Mouse (Mus musculus) adrenal gland, adult 18-20 months (tissue): ENCODE results near the gene Fance. TPM values are rescaled to one million over a fixed set of nuclear protein-coding genes. Genes with fewer than 3 reads are reported as not detected.
"Not testable (repeated sequence)": the region's sequence is repeated elsewhere in the genome, so short reads cannot be mapped to it uniquely, and the experiment has no call there.

Source experiments
- DNase-seq, 2 experiments: peaks; one replicate each; pipeline ENCODE4 v3.0.0; 2021 to 2022; ENCODE audit warnings: low spot score in 2 of 2
- total RNA-seq, 2 experiments: library from RNA; stranded (reverse); gene quantifications; 1 replicate in 1 of 2; 2 replicates in 1 of 2; pipeline ENCODE4 v1.2.3; 2021

The Fance gene
- total RNA-seq, 2 experiments from 2014 or later: 18.2 to 23.7 TPM

DNA sequence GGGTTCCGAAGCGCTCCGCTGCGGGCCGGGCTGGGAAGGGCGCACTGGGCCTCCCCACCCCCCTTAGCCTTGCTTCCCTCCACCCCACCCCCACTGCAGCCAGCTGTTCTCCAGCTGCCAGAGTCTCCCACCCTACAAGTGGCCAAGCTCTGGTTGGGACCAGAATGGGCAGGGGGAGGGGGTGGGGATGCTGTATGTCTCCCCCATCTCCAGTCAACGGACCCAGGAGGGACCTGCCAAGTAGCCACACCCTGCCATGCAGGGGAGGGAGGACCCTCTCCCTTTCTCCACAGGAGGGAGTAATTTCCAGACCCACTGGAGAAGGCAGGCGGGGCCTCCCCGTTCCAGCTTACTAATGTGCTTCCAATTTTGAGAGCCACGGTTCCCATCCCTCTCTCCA is 32.6 kb downstream of the Fance start:
- no peak for DNase-seq

GRCm38 (mm10) chr17:28347327-28347726 is 34.0 kb downstream of the Fance start:
- no peak for DNase-seq

- DNase-seq: no peak
Observed at GRCm38 (mm10) chr17:28348211-28348610, 34.9 kb downstream of the Fance start.

DNA sequence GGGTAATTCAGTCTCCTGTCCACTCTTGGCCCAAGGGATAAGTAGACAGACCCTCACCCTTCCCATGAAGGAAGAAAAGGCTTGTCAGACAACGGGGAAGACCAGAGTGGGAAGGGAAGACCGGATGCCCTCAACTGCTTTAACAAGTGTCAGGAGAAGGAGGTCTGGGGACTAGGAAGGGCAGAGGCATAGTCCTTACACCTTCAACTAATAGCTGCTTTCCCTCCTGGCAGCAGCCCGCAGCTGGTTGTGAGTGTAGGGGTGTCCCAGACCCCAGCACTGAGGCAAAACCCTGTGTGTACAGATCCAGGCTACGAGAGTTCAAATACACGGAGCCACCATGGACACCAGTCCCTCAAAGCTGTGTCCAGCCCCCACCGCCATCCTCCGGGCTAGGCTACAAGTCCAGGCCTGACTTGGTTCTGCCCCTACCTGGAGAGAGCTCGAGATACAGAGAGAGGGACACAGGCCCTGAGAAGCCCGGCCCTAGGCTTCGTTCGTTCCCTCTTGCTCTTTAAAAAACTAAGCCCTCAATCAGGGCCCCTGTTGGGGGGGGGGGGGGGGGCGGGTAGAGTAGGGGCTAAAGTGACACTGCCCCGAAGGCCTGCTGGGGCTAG is 36.1 kb downstream of the Fance start:
- no peak for DNase-seq

DNA sequence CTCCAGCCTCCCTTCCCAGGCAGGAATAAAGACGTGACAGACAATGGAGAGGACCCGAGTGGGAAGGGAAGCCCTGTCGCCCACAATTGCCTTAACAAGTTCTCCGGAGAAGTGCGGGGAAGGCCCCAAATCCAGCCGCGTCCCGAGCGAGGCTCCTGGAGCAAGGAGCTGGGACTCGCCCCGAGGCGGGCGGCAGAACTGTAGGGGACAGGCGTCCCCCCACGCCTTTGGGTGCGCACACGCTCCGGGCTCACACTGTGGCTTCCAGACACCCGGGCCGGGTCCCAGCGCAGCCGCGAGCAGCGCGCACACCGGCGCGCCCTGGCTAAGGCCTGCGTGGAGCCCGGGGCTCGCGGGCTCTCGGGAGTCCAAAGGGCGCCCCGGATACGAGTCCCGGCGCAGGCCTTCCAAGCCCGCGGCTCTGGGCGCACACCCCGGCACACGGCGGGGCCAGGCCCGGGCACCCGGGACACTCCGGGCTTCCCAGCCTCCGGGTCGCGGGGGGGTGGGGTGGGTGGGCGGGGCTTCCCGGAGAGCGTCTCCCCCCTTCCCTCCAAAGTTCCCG is 36.7 kb downstream of the Fance start:
- DNase-seq: peak; percentile 50 to 57

DNA sequence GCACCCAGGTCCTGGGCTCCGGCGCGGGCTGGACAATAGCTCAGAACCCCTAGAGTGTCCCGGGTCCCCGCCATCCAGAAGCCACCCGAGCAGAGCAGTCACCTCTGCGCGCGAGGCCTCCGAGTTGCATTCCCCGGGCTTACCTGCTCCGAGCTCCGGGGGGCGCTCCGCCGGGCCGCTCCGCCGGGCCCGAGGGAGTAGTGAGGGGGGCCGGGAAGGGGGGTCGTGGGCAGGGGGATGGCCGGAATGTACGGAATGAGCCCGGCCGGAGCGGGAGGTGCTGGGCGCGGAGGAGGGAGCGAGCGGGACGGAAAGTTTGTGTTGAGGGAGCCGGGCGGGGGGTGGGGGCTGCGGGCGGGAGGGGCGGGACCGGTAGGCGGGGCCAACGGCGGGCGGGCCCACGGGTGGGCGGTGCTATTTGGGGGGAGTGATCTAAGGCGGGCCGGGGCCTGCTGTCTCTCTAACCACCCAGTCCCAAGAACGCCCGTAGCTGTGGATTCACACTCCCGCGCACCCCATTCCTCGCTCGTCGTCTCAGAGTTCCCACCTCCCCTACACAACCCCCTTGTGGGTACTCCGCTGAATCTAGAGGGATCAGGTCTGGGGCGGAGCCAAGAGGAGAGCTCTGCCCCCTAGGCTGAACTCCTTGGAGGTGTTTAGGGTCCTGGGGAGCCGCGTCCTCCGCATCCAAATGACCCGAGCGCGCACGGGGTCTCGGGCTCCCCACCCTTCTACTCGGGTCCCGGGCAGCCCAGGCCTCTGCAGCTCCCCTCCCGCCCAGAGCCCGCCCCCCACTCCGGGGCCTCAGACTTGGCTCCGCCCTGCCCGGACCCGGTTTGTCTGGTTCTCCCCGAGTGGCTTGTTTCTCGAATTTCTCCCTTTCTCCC is 37.4 kb downstream of the Fance start, which contains the start of gene Tead3:
Gene Tead3 (minus strand): TSS at position 352 of the 887 bp plus-strand sequence.
- peak; percentile 73 for DNase-seq

- DNase-seq: no peak
Observed at GRCm38 (mm10) chr17:28351353-28351890, 38.1 kb downstream of the Fance start.

GRCm38 (mm10) chr17:28352018-28352417 is 38.7 kb downstream of the Fance start:
- no peak for DNase-seq

GRCm38 (mm10) chr17:28355871-28356270 is 42.6 kb downstream of the Fance start:
- no peak for DNase-seq

- not testable (repeated sequence) for DNase-seq
Observed at GRCm38 (mm10) chr17:28358576-28359261, 45.4 kb downstream of the Fance start.

- DNase-seq: no peak
Observed at GRCm38 (mm10) chr17:28360531-28361277, 47.4 kb downstream of the Fance start.

GRCm38 (mm10) chr17:28361921-28362652 is 48.8 kb downstream of the Fance start:
- DNase-seq: no peak

DNA sequence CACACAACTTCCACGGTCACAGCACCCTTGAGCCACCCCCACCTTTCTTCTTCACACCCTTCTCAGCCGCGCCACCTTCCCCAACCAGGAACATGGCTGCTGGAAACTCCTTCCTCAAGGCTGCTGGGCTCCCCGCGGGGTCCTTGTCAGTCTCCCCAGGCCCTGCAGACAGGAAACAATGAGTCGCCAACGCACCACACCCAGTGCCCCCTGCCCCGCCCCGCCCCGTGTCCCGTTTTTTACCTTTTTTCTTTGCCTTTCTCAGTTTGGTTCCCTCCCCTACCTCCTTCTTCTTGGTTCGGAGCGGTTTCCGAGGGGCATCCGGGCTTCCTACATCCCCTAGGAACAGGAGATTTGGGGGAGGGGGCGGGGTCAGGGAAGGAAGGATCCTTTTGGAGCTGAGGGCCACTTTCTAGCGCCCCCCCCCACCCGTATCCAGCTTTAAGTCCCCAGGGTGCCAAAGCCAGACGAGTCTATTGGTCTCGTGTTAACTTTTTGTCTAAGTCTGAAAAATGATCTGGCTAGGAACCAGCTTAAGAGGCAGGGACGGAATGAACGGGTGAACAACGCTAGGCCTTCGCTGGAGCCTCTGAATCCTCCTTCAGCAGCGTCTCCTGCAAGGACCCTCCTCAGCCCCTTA is 49.5 kb downstream of the Fance start:
- DNase-seq: no peak

- DNase-seq: no peak
Observed at GRCm38 (mm10) chr17:28363507-28363906, 50.2 kb downstream of the Fance start.

DNA sequence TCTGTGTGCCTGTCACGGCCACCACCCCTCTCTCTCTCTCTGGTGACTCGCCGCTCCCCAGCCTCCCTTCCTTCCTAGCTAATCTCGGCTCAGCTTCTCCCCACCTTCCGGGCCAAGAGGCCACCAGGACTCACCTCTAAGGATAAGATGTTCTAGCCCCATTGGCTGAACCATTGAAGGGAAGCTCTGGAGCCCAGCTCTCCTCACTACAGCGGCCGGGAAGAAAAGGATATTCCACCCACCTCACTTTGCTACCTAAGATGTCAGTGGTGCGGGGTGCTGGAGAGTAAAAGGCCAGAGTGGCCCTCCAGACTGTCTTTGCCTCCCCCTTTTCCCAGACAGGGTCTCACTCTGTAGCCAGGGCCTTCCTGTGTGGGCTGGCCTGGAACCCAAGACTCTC is 51.8 kb downstream of the Fance start, which contains the start of gene Tulp1:
Gene Tulp1 (minus strand): TSS at position 101 of the 400 bp plus-strand sequence.
- no peak for DNase-seq

DNA sequence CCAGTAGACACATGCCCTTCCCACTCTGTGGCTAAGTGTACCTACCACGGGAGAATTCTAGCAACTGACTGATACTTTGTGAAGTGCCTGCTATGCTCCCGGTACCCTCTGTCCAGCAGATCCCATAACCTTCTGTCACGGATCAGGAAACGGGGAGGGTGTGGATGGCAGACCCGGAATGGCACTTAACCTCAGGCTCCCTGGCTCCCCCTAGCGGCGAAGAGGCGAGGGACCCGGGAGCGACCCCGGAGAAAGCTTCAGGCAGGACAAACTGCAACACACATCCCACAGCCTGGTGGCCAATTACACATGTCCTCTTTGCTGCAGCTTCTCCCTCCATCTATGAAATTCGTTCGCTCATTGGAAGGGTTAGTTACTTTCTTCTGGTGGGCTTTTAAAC is 55.1 kb downstream of the Fance start:
- peak; percentile 76 to 86 for DNase-seq

- DNase-seq: no peak
Observed at GRCm38 (mm10) chr17:28369056-28369455, 55.7 kb downstream of the Fance start.

DNA sequence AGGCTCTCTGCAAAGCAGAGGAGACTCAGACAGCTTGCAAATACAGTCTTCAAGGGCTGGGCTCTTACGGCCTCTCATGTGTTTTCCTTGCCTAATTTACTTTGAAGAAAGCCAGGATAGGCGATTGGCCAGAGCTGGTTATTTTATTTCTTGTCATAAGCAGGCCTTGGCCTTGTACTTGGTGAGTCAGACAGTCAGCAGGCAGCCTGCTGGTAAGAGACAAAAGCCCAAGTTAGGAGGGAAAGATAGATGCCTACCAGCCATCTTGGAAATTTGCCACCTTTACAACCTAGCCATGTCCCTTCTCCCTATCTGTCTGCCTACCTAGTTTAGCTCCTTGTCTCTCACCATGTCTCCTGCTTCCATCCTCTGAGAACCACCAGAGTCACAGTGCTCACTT is 58.0 kb downstream of the Fance start:
- no peak for DNase-seq

- no peak for DNase-seq
Observed at GRCm38 (mm10) chr17:28371941-28372340, 58.6 kb downstream of the Fance start.
